Mouse (Mus musculus): ENCODE data around the gene Cfap20.

DNA sequence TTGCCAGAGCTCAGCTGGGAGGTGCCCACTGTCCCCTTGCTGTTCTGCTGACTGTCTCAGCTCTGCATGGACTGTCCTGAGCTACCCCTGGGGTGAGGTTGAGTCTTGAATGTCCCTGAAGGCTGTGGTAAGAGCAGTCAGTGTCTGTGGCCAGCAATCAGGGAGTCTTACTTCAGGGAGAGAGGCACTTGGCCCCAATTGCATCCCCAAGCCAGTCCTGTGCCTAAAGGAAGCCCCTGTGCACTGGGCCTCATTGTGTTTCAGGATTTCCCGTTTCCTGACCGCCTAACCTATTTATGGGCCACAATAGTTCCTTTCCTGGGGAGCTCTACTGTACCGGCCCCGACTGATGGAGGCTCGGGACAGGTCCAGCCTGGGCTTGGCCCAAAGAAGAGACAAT lies 42.1 kb downstream of the Cfap20 start:
- no peak for TF ChIP-seq GATA1 (IDR thresholded peaks at IDR 0.05; ENCODE audit: low read length)
- no peak for TF ChIP-seq TAL1 (IDR thresholded peaks at IDR 0.05; ENCODE audit: low read length)

Measured in erythroblast, embryonic 14.5 days (primary cell).